Mouse (Mus musculus) MEL (cell line): ENCODE results near the gene Sptbn1.
A peak's percentile ranks its signal among the peaks of the same experiment; 100 is the strongest.

ENCODE experiments used
- CHD1 ChIP-seq: IDR thresholded peaks from 2 replicates; pipeline ENCODE4 v1.6.1; 2012; ENCODE audit warnings: low read depth, mild to moderate bottlenecking, inconsistent platforms, low read length, improper control_type of control experiment
- CTCF ChIP-seq, 3 experiments: IDR thresholded peaks in 2 of 3; conservative IDR thresholded peaks in 1 of 3; 2 replicates each; pipeline ENCODE4 v1.5.1; 2011 to 2012; ENCODE audit warnings: low read length in 3 of 3, low read depth in 2 of 3, mild to moderate bottlenecking in 2 of 3, improper control_type of control experiment in 1 of 3, inconsistent platforms in 1 of 3, mixed read lengths in 1 of 3, moderate library complexity in 1 of 3; ENCODE audit not compliant: control insufficient read depth in 1 of 3, insufficient read depth in 1 of 3, poor library complexity in 1 of 3, severe bottlenecking in 1 of 3
- EP300 ChIP-seq, 2 experiments: IDR thresholded peaks; 2 replicates each; pipeline ENCODE4 v1.6.1; 2011; ENCODE audit warnings: improper control_type of control experiment in 2 of 2, low read length in 2 of 2, low read depth in 1 of 2, mild to moderate bottlenecking in 1 of 2
- GABPA ChIP-seq: IDR thresholded peaks from 2 replicates; pipeline ENCODE4 v1.6.1; 2012; ENCODE audit warnings: low read depth, mild to moderate bottlenecking, inconsistent platforms, low read length, improper control_type of control experiment, moderate library complexity
- GATA1 ChIP-seq: IDR thresholded peaks from 2 replicates; pipeline ENCODE4 v1.6.1; 2011; ENCODE audit warnings: low read depth, low read length, improper control_type of control experiment
- MAX ChIP-seq: IDR thresholded peaks from 2 replicates; pipeline ENCODE4 v1.6.1; 2011; ENCODE audit warnings: low read length, improper control_type of control experiment
- MAZ ChIP-seq: IDR thresholded peaks from 2 replicates; pipeline ENCODE4 v1.6.1; 2012; ENCODE audit warnings: low read depth, mild to moderate bottlenecking, inconsistent platforms, low read length, improper control_type of control experiment
- POLR2AphosphoS2 ChIP-seq: IDR thresholded peaks from 2 replicates; pipeline ENCODE4 v1.6.1; 2011; ENCODE audit warnings: low read length, improper control_type of control experiment
- RAD21 ChIP-seq: IDR thresholded peaks from 2 replicates; pipeline ENCODE4 v1.6.1; 2011; ENCODE audit warnings: mild to moderate bottlenecking, low read depth, low read length, improper control_type of control experiment
- RCOR1 ChIP-seq: IDR thresholded peaks from 2 replicates; pipeline ENCODE4 v1.6.1; 2012; ENCODE audit warnings: low read depth, mild to moderate bottlenecking, inconsistent platforms, low read length, improper control_type of control experiment
- SMC3 ChIP-seq: IDR thresholded peaks from 2 replicates; pipeline ENCODE4 v1.6.1; 2011; ENCODE audit warnings: low read depth, low read length, improper control_type of control experiment
- TBP ChIP-seq: IDR thresholded peaks from 2 replicates; pipeline ENCODE4 v1.8.0; 2011; ENCODE audit warnings: low read depth, low read length, improper control_type of control experiment
- ZKSCAN1 ChIP-seq: IDR thresholded peaks from 2 replicates; pipeline ENCODE4 v1.6.1; 2012; ENCODE audit warnings: low read depth, mild to moderate bottlenecking, inconsistent platforms, low read length, improper control_type of control experiment, moderate library complexity
- ZMIZ1 ChIP-seq: IDR thresholded peaks from 2 replicates; pipeline ENCODE4 v1.6.1; 2012; ENCODE audit warnings: low read depth, mild to moderate bottlenecking, inconsistent platforms, low read length, improper control_type of control experiment, moderate library complexity

- no peak for TF ChIP-seq MAX
- no peak for TF ChIP-seq RCOR1
- TF ChIP-seq MAZ, result no peak
- no peak for TF ChIP-seq SMC3
- no peak for TF ChIP-seq GABPA
- no peak for TF ChIP-seq ZMIZ1
- no peak for TF ChIP-seq POLR2AphosphoS2
- no peak for TF ChIP-seq CHD1
- no peak for TF ChIP-seq GATA1
- TF ChIP-seq CTCF (IDR thresholded peaks at IDR 0.05 in 2 of 3, conservative IDR thresholded peaks at IDR 0.05 in 1 of 3; ENCODE audit: control insufficient read depth in 1 of 3, insufficient read depth in 1 of 3, low read depth in 2 of 3, low read length in 3 of 3, poor library complexity in 1 of 3, severe bottlenecking in 1 of 3), result no peak
- TF ChIP-seq RAD21, result no peak
- no peak for TF ChIP-seq TBP
- TF ChIP-seq ZKSCAN1, result no peak
- peak in 1 of 2 experiments; percentile 17; a peak in 1 of 4 replicates for TF ChIP-seq EP300 (IDR thresholded peaks at IDR 0.05; ENCODE audit: low read depth in 1 of 2, low read length in 2 of 2)
These were observed 81.0 kb downstream of the Sptbn1 start for GRCm38 (mm10) chr11:30186902-30187470.
